Mouse (Mus musculus): ENCODE data around the gene Kif3b. TPM values are rescaled to one million over a fixed set of nuclear protein-coding genes. Genes with fewer than 3 reads are reported as not detected.
"Not testable (repeated sequence)": the region's sequence is repeated elsewhere in the genome, so short reads cannot be mapped to it uniquely, and the experiment has no call there.

Gene Kif3b
- 31.8 and 34.4 TPM in 2 replicates for total RNA-seq (2021)
- long read RNA-seq, full-length matches to known transcripts = 4 of 10 reads
- long read RNA-seq, partial matches to known transcripts = 6 of 10 reads
- long read RNA-seq, other reads (novel, unspliced or antisense) = 0 of 10 reads

DNA sequence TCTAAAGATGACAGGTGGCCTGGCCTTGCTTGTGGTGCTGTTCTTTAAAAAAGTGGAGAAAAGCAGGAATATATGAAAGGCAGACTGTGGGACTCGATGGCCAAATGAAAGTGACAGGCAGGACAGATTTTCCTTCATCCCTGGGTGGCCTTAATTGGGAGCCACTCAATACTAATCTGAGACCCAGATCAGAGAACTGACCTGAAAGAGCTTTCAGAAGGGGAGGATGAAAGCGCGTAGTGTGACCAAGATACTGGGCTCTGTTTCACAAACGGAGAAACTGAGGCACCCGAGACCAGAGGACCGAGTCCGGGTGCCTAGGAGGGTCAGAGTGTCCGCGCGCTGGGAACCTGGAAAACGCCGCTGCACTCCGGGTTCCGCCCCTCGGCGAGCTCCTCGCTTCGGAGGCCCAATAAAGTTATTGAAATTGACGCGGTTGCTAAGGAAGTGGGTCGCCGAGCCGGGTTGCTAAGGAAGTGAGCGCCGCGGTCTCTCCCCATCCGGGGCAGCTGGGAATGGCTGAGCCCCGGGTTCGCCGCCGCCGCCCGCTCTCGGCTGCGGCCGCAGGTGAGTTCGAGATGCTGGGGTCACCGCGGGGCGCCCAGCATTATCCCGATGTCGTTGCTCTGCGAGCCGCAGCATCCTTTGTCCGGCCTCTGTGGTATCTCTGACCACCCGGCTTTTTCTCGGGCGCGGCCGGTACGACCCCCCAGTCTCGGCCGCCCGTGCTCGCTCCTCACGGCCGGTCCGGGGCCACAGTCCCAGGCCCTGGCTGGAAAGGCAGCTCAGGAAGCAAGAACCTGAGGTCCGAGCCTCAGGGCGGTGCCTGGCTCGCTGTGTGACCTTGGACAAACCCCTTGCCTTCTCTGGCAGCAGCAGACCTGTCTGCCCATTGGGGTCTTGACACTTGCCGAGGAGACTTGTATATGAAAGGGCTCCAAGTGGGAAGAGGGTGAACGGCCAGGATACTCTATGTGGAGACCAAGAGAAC, at the start of gene Kif3b:
TSS of gene Kif3b (plus strand) at position 476 of the 991 bp plus-strand sequence.
- DNase-seq = peak; percentile 86

DNA sequence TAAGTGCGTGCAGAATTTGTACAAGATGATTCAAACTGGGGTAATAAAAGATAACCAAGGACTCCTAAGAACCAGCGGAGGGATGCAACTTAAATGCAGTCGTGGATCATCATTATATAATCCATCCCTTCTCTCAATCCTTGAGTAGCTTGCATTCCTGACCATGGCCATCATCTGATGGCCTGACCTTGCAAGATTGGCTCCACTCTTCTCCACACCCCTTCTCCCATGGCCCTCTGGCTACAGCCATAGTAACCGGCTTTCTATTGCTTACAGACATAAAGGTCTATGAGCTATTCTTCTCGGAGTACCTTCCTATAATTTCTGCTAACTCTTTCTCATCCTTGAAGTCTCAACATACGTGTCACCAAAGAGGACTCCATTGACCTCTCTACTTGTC, 49.1 kb upstream of the Kif3b start:
- no peak for DNase-seq

DNA sequence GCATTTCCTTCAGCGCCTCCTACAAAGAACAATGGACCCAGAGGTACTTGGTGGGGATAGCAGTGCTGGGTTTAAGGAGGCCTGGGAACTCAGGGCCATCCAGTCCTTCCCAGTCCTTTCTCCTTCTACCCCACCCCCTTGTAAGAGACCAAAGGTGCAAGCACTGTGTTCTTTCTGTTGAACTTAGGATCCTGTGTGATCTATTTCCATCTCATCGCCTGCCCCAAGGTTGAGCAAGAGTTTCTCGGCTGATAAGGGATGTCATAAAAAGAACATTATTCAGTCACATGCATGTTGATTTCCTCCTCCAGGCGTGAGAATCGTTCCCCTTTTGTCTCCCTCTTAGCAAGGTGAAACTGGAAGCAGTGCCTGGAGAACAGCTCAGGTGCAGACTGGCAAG, 41.5 kb upstream of the Kif3b start:
- DNase-seq = no peak

DNA sequence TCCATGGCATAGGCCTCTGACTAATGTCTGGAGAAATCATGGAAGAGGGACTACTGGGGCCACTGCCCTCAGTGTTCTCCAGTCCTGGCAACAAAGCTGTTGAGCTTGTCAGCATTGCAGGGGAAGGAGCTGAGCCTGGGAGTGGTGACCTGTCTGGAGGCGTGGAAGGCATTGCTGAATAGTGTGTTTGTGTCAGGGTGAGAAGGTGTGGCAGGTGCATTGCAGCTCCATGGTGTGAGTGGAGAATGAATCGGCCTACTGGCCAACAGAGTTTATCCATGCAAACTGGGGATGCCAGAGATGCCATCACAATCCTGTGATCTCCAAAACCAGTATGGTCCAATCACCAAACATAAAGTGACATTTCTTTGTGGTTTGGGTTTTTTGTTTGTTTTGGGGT, 34.6 kb upstream of the Kif3b start:
- no peak for DNase-seq

DNA sequence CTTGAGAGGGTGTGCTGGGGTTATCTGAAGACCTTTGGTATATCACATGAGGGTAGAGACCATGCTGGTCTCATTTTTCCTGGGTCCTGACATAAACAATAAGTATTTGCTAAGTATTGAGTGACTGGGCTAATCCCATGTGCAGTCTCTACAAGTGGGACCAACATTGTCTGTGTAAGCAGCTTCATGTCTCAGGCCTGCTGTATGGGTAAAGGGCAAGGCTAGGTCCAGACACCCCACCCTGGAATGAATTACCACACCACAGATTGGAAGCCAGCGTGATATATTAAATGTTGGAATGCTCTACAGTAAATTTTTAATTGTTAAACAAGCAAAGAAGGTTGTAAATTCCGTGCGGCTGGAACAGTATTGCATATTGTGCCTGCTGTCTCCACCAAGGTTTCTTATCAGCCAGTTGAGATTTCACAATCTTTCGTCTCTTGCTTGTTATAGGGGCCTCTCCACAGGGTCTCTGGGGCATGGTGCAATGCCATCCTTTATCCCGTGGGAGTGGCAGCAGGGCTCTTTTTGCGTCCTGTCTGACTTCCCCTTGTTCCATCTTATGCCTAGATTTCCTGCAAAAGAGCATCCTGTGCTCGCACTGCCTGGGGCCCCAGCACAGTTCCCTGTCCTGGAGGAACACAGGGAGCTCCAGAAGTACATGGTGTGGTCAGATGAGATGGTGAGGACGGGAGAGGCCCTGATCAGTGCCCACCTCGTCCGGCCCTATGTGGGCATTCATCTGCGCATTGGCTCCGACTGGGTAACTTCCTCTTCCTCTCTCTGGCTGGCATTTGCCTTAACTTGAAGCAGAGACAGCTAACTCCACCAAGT, 32.0 kb upstream of the Kif3b start:
- DNase-seq = no peak

DNA sequence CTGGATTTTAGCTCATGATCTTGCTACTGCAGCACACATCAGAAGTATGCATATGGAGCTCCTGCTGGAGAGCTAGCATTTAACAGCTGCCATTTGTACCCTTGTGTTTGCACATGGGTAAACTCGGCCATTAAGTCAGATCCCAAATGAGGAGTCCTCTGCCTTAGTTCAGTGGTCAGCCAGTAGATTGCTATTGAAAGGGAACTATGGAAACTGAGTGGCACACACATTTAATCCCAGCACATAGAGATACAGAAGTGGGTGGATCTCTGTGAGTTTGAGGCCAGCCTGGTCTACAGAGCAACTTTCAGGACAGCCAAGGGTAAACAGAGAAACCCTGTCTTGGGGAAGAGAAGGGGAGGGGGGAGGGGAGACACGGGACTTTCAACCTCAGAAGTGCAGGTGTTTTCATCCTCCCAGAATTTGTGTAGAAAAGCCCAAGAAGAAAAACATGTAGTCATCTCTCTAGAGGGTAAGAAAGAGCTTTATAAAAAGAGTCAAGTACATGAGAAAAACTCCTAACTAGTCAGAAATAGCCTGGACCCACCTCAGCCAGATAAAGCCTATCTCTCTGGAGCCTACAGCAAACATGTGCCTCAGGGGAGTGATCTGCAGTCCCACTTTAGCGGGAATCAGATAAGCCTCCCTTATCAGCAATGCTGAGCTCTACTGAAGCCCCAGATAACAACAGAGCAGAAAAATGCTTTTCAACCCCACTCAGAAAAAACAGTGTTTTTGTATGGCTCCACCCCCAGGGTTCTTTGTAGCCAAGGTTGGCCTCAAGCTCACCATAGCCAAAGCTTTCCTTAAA, 31.1 kb upstream of the Kif3b start:
- DNase-seq = no peak

DNA sequence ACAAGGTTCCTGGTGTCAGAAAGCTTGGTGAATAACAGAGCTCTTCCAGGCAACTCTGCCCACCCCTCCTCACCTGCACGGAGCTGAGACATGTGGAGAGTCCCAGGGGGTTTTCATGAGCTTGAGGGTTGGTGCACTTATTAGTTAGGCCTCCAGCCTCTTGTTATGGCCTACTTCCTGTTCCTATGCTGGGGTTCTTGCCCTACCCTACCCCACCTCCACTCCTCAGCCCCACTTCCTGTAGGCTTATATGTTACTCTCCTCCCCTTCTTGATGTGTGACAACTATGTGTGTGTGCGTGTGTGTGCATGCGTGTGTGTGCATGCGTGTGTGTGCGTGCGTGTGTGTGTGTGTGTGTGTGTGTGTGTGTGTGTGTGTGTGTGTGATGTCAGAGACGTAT, 28.2 kb upstream of the Kif3b start:
- DNase-seq = no peak

DNA sequence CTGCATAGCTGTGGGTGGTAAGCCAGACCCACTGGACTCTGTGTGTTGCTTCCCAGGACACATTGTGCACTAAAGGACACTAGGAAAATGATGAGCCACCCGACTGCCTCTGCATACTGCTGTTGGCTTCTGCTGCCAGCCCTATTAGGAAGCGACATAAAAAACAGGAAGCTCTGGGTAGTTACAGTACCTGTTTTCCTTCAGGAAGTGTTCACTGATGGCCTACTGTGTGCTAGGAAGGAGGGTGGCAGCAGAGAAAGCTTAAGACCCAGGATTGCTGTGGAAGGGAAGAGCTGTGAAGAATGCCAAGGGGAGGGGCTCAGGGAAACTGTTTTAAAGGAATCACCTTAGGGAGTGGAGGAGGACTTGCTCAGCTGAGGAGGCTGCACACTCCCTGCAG, 23.9 kb upstream of the Kif3b start:
- DNase-seq = no peak

DNA sequence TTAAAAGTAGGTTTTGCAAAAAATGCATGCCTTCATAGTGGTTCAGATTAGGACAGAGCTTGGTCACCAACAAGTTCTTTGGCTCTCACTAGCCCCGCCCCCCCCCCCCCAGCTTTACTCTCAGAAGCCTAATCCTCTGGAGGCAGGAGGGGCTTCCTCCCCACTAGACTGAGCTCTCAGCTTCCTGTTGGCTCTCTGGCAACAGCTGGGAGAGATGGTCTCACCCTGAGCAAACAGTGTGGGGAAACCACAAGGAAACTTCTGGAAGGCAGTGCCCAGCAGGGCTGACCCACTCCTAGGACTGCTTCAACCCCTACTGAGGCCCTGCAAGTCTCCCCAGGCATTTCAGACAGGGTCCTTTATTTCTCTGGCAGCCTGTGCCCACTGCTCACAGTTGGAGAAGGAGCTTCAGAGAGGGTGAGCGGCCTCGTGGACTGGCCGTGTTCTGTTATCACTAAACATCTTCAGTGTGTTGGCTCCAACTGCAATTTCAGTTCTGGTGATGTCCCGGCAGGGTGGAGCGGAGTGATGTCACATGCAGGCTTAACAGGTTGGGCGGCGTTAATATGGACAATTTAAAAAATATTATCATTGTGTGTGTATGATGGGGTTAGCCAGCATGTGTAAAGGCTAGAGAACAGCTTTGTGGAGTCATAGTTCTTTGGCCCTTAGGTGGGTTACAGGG, 20.8 kb upstream of the Kif3b start:
- not testable (repeated sequence) for DNase-seq

DNA sequence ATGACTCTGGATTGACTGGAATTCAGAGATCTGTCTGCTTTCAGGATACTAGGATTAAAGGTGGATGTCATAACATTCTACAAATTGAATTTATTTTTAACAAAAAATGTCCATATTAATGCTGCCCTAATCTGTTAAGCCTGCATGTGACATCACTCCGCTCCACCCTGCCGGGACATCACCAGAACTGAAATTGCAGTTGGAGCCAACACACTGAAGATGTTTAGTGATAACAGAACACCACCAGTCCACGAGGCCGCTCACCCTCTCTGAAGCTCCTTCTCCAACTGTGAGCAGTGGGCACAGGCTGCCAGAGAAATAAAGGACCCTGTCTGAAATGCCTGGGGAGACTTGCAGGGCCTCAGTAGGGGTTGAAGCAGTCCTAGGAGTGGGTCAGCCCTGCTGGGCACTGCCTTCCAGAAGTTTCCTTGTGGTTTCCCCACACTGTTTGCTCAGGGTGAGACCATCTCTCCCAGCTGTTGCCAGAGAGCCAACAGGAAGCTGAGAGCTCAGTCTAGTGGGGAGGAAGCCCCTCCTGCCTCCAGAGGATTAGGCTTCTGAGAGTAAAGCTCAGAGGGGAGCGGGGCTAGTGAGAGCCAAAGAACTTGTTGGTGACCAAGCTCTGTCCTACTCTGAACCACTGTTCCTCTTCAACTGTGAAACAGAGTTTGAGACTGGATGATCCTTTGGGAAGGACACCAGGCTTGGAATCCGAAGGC, 16.9 kb upstream of the Kif3b start:
- DNase-seq = not testable (repeated sequence)

DNA sequence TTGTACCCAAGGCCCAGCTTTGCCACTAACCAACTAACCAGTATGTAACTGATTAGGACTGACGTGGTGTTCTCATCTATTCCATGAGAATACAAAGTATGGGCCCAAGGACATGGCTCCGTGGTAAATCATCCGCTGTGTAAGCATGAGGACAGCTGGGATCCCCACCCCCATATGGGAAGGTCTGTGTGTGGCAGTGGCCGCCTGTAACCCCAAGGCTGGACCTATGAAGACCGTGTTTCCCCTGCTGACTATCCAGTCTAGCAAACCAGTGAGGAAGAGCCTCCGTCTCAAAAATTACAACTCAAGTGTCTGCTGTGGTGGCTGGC, 16.3 kb upstream of the Kif3b start:
- peak; percentile 47 for DNase-seq

DNA sequence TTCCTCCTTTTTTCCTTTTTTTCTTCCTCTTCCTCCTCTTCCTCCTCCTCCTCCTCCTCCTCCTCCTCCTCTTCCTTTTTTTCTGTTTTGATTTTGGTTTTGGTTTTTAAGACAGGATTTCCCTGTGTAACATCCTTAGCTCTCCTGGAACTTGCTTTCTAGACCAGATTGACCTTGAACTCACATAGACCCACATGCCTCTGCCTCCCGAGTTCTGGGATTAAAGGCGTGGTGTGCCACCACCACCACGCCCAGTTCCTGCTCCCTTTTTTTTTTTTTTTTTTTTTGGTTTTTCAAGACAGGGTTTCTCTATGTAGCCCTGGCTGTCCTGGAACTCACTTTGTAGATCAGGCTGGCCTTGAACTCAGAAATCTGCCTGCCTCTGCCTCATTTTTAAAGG, 15.6 kb upstream of the Kif3b start:
- DNase-seq = not testable (repeated sequence)

DNA sequence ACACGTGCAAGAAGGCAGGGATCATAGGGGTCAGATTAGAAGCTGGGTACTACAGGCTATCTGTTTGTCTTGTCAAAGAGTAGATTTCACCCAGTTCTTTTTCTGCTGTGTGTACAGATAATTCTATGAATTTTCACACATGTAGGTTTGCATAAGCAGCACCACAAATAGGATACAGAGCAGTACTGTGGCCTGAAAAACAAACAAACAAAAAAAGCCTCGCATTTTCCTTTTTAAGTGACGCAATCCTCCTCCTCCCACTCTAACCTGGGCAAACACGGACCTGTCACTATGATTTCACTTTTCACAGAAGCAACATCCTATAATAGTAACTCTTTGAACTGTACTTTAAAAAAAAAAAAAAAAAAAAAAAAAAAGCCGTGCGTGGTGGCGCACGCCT, 14.8 kb upstream of the Kif3b start:
- no peak for DNase-seq

DNA sequence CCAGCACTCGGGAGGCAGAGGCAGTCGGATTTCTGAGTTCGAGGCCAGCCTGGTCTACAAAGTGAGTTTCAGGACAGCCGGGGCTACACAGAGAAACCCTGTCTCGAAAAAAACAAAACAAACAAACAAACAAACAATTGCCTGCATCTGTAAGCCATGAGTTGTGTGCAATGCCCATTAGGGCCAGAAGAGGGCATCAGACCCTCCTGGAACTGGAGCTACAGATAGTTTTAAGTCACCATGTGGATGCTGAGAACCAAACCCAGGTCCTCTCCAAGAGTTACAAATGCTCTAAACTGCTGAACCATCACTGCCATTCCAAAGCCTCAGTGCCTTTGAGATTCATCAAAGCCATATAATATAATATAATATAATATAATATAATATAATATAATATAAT, 14.4 kb upstream of the Kif3b start:
- DNase-seq = not testable (repeated sequence)

DNA sequence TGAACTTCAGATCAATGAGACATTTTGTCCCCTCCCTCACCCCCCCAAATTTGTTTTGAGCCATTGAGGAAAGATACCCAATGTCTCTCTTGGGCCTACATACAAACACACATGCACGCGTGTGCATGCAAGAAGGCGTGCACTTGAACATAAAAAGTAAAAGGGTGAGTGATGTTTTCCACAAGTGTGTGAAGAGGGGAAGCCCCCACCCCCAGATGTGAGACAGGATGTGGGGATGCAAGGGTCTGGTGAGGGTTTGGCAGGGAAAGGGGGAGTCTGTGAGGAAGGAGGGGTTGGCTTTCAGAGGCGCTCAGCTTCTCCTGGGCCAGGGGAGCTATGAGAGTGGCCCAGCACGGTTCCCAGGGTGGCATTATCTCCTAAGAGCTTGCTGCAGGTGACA, 12.9 kb upstream of the Kif3b start:
- DNase-seq = no peak

DNA sequence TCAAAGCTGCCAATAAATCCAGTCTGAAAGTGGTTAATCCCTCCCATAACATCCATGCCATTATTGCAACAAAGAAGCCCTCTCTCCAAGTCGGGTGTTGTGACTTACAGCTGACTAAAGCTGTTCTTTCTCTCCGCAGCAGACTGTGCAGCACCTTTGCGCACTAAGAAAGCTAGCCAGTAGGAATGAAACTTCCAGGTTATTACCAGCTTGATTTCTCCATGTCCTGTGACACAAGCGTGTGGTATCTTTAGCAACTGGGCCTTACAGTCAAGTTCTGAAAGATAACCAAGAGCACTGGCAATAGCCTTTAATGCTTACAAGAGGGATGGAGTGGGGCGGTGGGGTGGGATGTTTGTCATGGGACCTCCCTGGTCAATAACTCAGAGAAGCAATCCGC, 7.3 kb upstream of the Kif3b start:
- DNase-seq = no peak

DNA sequence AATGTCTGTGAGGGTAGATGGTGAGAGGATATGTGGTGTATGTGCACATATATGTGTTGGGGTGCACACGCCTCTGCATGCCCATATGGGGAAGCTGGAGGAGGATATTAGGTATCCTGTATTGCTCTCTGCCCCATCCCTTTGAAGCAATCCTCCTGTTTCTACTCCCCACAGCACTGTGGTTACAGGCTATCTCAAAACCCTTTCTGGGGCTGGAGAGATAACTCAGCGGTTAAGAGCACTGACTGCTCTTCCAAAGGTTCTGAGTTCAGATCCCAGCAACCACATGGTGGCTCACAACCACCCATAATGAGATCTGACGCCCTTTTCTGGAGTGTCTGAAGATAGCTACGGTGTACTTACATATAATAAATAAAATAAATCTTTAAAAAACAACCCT, 4.7 kb upstream of the Kif3b start:
- DNase-seq = no peak

DNA sequence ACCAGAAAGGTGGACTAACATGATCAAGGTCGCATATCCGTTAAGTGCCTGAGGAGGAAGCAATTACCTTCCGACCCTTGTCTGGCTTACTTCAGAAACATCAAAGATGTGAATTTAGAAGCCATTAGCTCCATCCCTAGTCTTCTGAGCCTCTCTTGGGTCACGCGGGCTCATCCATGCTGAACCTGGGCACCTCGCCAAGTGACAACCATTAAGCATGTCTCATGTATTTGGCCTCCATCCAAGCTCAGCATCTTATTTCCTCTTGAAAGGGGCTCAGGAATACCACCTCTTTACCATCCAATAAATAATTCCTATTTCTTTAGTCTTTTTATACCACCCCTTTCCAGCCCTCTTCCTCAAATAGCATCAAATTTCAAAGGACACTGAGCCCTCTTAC, 3.4 kb upstream of the Kif3b start:
- DNase-seq = peak; percentile 81

DNA sequence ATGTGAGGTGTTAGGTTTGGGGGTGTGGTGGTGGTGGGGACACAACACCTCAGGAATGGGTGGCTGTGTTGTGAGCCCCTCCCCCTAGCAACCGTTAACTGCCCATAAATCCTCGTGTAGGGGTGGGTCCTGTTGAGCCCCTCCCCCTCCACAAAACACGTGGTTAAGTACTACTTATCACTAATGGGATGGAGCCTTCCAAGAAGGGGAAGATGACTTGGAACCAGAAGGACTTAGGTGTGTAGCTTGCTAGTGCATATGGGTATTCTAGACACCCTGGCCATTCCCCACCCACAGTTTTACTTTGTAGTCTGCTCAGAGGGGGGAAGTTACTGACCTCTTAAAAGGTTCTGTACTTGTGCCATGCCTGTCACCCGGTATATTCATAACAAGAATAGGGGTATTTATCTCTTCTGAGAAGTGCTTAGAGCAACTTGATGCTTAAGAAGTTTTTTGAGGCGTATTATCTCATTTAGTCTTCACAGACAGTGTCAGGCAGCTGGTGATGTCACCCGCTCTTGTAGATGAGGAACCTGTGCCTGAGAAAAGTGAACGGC, 1.2 kb downstream of the Kif3b start:
- DNase-seq = no peak

DNA sequence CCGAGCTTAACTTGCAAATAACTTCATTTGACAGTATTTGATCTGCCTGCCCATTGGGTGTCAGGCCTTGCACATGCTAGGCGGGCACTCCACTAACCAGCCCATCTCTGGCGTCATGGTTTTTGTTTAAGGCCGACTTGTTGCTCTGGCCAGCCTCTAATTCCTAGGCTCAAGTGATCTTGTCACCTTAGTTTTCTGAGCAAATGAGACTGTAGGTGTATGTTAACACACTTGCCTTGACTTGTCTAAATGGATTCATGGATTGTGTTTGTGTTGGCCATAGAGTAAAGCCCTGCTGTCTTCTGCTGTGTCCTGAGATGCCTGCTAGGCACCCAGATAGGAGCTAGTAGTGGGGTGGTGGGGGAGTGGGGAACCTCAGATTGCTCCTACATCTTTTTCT, 4.0 kb downstream of the Kif3b start:
- no peak for DNase-seq

DNA sequence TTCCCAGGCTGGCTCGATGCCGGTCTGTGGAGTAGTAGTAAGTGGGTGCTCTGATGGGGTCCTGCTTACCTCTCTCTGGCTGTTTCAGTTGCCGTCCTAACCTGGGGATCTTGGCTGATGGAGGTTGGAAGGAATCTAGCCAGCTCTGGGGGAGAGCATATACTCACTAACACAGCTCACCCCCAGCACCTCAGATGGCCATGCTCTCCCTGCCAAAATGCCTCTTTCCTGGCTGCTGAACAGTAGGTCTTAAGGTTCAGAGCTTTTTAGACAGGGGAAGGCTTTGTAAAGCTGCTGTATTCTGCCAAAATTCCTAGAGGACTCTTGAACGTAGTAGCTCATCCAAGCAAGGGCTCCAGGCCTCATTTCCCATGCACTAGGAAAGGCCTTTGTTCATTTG, 6.6 kb downstream of the Kif3b start:
- DNase-seq = no peak
